Mouse (Mus musculus) G1E-ER4 (cell line): ENCODE measurements around the gene Col9a2. TPM values are rescaled to one million over a fixed set of nuclear protein-coding genes. Genes with fewer than 3 reads are reported as not detected.

Source experiments
- GATA1 ChIP-seq: IDR thresholded peaks from one replicate; pipeline ENCODE4 v1.8.0; 2012; ENCODE audit warnings: low read length, inconsistent platforms
- polyA plus RNA-seq: library from polyadenylated mRNA; stranded (reverse); fragments of >175 nt; gene quantifications from 2 replicates; pipeline ENCODE4 v1.2.3, GENCODE M21; 2012

The Col9a2 gene
- not detected in 2 replicates for polyA plus RNA-seq

GRCm38 (mm10) chr4:121039331-121040115 is at the start of gene Col9a2:
Col9a2 (plus strand) TSS chr4:121039385.
- no peak for TF ChIP-seq GATA1

DNA sequence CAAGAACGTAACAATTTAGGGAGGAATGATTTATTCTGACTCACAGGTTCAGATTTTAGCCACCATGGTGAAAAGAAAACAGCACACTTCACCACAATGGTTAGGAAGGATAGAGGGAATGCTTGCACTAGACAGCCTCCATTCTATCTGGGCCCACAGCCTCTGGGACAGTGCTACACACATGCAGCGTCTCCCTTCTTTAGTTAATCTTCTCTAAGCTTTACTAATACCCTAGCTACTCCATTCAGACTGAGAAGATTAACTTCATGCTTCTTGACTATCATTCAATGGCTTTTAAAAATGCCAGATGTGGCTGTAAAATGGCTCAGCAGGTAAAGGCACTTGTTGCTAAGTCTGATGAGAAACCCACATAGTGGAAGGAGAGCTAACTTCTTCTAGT is 46.9 kb upstream of the Col9a2 start:
- no peak for TF ChIP-seq GATA1

GRCm38 (mm10) chr4:120993025-120993424 is 46.2 kb upstream of the Col9a2 start:
- no peak for TF ChIP-seq GATA1

GRCm38 (mm10) chr4:120995911-120996310 is 43.3 kb upstream of the Col9a2 start:
- TF ChIP-seq GATA1 = no peak

- TF ChIP-seq GATA1 = no peak
These were observed 38.1 kb upstream of the Col9a2 start for GRCm38 (mm10) chr4:121001042-121001441.

DNA sequence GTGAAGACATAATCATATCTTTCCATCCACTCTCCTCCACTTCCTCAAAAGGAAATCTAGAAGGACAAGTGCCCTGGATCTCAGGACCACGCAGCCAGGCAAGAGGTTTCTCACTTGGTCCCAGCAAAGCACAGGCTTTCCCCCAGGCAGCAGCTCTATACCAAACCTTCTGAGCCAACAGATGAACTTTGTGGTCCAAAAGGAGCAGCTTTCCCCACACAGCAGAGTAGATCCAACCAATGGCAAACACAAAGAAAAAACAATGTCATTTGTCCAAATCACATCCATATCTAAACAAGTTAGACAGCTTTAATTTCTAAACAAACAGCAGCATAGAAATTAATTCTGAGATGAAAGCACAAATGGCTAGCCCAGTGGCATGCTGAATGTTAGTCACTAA is 37.5 kb upstream of the Col9a2 start:
- no peak for TF ChIP-seq GATA1

DNA sequence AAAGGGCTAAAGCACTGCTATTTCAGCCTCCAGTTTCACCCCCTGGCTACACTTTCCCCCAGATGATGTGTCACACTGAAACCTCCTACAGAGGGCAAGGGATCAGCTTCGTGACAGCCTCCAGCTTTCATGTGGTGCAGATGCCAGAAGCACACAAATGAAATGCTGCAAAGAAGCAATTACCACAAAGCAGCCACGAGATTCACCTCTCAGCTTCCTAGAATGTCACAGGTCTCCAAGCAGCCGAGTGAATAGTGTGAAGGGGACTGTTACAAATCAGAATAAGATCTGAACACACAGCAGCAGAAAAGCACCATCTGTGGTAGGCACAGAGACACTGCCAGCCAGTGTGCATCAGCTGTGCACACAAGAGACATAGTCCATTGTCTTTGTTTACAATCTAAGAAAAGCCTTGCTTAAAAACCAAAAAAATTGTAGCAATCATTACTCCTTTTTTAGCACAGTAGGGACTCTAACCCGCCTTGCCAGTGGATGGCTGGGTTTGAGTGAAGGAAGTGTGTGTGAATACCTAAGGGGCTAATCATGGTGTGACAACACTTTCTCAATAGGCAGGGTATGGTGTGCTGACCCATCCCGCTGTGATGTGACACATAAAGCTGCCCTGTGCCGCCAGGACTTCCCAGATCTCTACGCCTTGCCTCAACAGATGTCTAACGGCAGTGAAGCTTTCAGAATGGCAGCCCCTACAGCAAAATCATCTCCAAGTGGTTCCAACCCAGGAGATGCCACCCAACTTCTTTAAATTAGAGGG is 36.6 kb upstream of the Col9a2 start:
- no peak for TF ChIP-seq GATA1

DNA sequence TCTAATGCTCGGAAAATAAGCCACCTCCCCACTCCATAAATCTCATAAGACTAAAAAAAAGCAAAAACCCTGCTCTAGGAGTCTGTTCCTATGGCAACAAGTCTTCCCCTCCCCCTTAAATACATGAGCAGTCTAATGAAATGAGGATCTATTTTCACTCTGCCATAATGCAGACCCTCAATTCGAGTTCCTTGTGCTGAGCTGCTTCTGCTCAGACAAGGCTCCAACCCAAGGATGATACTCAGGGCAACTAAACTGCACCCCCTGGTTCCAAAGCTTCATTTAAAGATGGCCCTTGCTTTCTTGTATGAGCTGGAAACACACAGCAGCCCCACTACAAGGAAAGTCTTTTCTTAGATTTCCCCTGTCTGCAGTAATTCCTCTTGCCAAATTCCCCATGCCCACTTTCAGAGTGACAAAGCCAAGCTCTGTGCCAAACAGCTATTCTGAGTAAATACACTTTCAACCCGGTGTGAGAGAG is 35.5 kb upstream of the Col9a2 start:
- TF ChIP-seq GATA1 = no peak

- no peak for TF ChIP-seq GATA1
These were observed 34.5 kb upstream of the Col9a2 start for GRCm38 (mm10) chr4:121004679-121005078.

- no peak for TF ChIP-seq GATA1
These were observed 32.2 kb upstream of the Col9a2 start for GRCm38 (mm10) chr4:121007006-121007405.

- no peak for TF ChIP-seq GATA1
These were observed 31.0 kb upstream of the Col9a2 start for GRCm38 (mm10) chr4:121008071-121008745.

- no peak for TF ChIP-seq GATA1
These were observed 30.0 kb upstream of the Col9a2 start for GRCm38 (mm10) chr4:121009151-121009550.

DNA sequence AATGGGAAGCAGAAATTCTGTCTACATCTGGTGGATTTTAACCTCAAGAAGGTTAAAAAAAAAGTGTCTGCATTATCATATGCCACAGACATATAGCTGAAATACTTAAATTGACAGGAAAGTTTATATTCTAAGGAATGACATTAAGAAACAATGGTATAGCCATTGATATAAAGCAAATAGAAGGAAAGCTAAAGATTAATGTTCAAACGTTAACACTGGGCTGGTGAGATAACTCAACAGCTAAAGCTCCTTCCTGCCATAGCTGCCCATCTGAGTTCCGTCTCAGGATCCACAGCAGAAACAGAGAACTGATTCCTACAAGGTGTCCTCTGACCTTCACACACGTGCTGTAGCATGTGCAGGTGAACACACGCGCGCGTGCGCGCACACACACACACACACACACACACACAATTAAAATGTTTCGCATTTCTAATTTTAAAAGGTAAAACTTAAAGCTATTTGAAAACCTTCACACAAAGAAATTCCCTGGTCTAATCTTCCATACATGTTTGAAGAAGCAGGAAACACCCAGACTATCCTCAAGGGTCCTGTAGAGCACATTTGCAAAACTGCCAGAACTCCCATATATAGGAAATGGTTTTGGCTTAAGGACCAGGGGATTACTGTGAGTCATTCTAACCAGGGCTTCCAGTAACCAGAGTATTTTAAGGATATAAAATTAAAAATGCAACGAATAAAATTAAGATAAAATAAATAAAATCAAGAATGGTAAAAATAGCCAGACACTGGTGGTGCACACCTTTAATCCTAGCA is 28.2 kb upstream of the Col9a2 start:
- TF ChIP-seq GATA1 = no peak

GRCm38 (mm10) chr4:121014594-121015267 is 24.5 kb upstream of the Col9a2 start:
- peak; percentile 84 for TF ChIP-seq GATA1

DNA sequence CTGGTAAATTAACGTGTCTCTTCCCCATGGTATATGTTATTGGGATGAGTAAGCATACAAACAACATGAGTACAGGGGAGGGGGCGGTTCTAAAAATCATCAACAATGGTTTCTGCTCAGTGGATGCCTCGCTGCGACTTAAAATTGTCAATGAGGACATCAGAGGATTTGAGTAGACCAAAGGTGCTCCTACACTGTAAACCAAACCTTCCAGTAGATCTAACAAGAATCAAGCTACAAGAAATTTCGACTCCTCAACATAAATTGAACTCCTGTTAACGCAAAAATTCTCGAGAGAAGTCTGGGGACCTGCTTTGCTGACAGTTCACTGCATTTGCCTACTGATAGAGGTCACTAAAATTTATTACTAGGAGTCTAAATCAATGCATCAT is 23.9 kb upstream of the Col9a2 start:
- no peak for TF ChIP-seq GATA1
